Mouse (Mus musculus): Measurements from ENCODE around the gene Nes. TPM values are rescaled to one million over a fixed set of nuclear protein-coding genes. Genes with fewer than 3 reads are reported as not detected.

Nes gene
- polyA plus RNA-seq, 1 experiment from 2014 or later: 28.8 TPM

GRCm38 (mm10) chr3:88022322-88023191 is 51.7 kb downstream of the Nes start:
- WGBS: 2% methylated on average over 66 of the region's 66 CpGs
- peaks cover 86% of the 10 kb centered on the region for H3K27me3 ChIP-seq (ENCODE audit: insufficient read depth, poor library complexity, severe bottlenecking)
- DNase-seq (ENCODE audit: low spot score): peak; percentile 96
- no peaks in the 10 kb centered on the region for H3K9me3 ChIP-seq
- H3K4me1 ChIP-seq: peaks cover 20% of the 10 kb centered on the region
- H3K27ac ChIP-seq: 0 out of 2 replicates have a peak overlapping the region, but pooled peaks have one; percentile 36
- H3K4me3 ChIP-seq: peak overlapping the region; percentile 62
- H3K36me3 ChIP-seq: no peaks in the 10 kb centered on the region

- H3K27ac ChIP-seq: 0 out of 2 replicates have a peak overlapping the region, but pooled peaks have one; percentile 36
- peak overlapping the region; percentile 62 for H3K4me3 ChIP-seq
- DNase-seq (ENCODE audit: low spot score): no peak
- peaks cover 83% of the 10 kb centered on the region for H3K27me3 ChIP-seq (ENCODE audit: insufficient read depth, poor library complexity, severe bottlenecking)
- under 1% methylated on average over 81 of the region's 81 CpGs for WGBS
- H3K9me3 ChIP-seq: no peaks in the 10 kb centered on the region
- H3K36me3 ChIP-seq: no peaks in the 10 kb centered on the region
- H3K4me1 ChIP-seq: peaks cover 20% of the 10 kb centered on the region
Observed at GRCm38 (mm10) chr3:88023192-88024074, 52.6 kb downstream of the Nes start.

- H3K27me3 ChIP-seq (ENCODE audit: insufficient read depth, poor library complexity, severe bottlenecking): peaks cover 87% of the 10 kb centered on the region
- 61% methylated on average over 7 of the region's 7 CpGs for WGBS
- no peaks in the 10 kb centered on the region for H3K36me3 ChIP-seq
- peaks cover 26% of the 10 kb centered on the region for H3K4me1 ChIP-seq
- no peak overlapping the region for H3K27ac ChIP-seq
- H3K9me3 ChIP-seq: no peaks in the 10 kb centered on the region
- H3K4me3 ChIP-seq: no peak overlapping the region
- no peak for DNase-seq (ENCODE audit: low spot score)
Observed at GRCm38 (mm10) chr3:88026823-88027222, 55.9 kb downstream of the Nes start.

GRCm38 (mm10) chr3:88027434-88028186 is 56.7 kb downstream of the Nes start, which contains the start of gene Hapln2:
Hapln2 (minus strand) TSS chr3:88027583.
- Histone ChIP-seq H3K36me3 (no peaks in the 10 kb centered on the region), H3K4me1 (peaks cover 22% of the 10 kb centered on the region), H3K4me3 (no peak within 1 kb of the TSS), H3K27ac (no peak within 1 kb of the TSS), H3K27me3 (ENCODE audit: insufficient read depth, poor library complexity, severe bottlenecking) (peaks cover 87% of the 10 kb centered on the region), H3K9me3 (no peaks in the 10 kb centered on the region)
- WGBS: 48% methylated on average over 5 of the region's 5 CpGs
- DNase-seq (ENCODE audit: low spot score): no peak

Other genes starting within 250 kb of the Nes start
- 0.30 and 0.63 TPM in 2 replicates for gene Lrrc71, start 222.5 kb upstream of the Nes start, polyA plus RNA-seq (2016; fragmentation: Nextera tagmentation; extraction: Ambion mirVana)
- 0.05 and 0.68 TPM in 2 replicates for gene Ntrk1, start 175.9 kb upstream of the Nes start, polyA plus RNA-seq (2016; fragmentation: Nextera tagmentation; extraction: Ambion mirVana)
- gene Insrr, start 174.1 kb upstream of the Nes start, polyA plus RNA-seq (2016; fragmentation: Nextera tagmentation; extraction: Ambion mirVana): 0.07 TPM in 1 of 2 replicates, not detected in the other
- 14.3 and 14.8 TPM in 2 replicates for gene Pear1, start 146.8 kb upstream of the Nes start, polyA plus RNA-seq (2016; fragmentation: Nextera tagmentation; extraction: Ambion mirVana)
- 0.20 and 0.23 TPM in 2 replicates for gene Sh2d2a, start 124.3 kb upstream of the Nes start, polyA plus RNA-seq (2016; fragmentation: Nextera tagmentation; extraction: Ambion mirVana)
- gene Prcc, start 85.5 kb upstream of the Nes start, polyA plus RNA-seq (2016; fragmentation: Nextera tagmentation; extraction: Ambion mirVana): 11.8 and 13.6 TPM in 2 replicates
- 182 and 248 TPM in 2 replicates for gene Hdgf, start 64.8 kb upstream of the Nes start, polyA plus RNA-seq (2016; fragmentation: Nextera tagmentation; extraction: Ambion mirVana)
- 64.2 and 71.3 TPM in 2 replicates for gene Mrpl24, start 51.6 kb upstream of the Nes start, polyA plus RNA-seq (2016; fragmentation: Nextera tagmentation; extraction: Ambion mirVana)
- gene Isg20l2, start 40.8 kb upstream of the Nes start, polyA plus RNA-seq (2016; fragmentation: Nextera tagmentation; extraction: Ambion mirVana): 39.6 and 55.1 TPM in 2 replicates
- 16.8 and 21.0 TPM in 2 replicates for gene Rrnad1, start 40.4 kb upstream of the Nes start, polyA plus RNA-seq (2016; fragmentation: Nextera tagmentation; extraction: Ambion mirVana)
- gene Crabp2, start 22.4 kb upstream of the Nes start, polyA plus RNA-seq (2016; fragmentation: Nextera tagmentation; extraction: Ambion mirVana): 35.8 and 126 TPM in 2 replicates
- gene Bcan, start 29.2 kb downstream of the Nes start, polyA plus RNA-seq (2016; fragmentation: Nextera tagmentation; extraction: Ambion mirVana): 0.05 TPM in 1 of 2 replicates, not detected in the other
- 0.07 and 0.08 TPM in 2 replicates for gene Hapln2, start 56.5 kb downstream of the Nes start, polyA plus RNA-seq (2016; fragmentation: Nextera tagmentation; extraction: Ambion mirVana)
- gene Gpatch4, start 72.0 kb downstream of the Nes start, polyA plus RNA-seq (2016; fragmentation: Nextera tagmentation; extraction: Ambion mirVana): 28.5 and 47.0 TPM in 2 replicates
- gene Naxe, start 87.4 kb downstream of the Nes start, polyA plus RNA-seq (2016; fragmentation: Nextera tagmentation; extraction: Ambion mirVana): 143 and 148 TPM in 2 replicates
- 0.14 TPM in 1 of 2 replicates, not detected in the other for gene Ttc24, start 107.2 kb downstream of the Nes start, polyA plus RNA-seq (2016; fragmentation: Nextera tagmentation; extraction: Ambion mirVana)
- gene Iqgap3, start 110.9 kb downstream of the Nes start, polyA plus RNA-seq (2016; fragmentation: Nextera tagmentation; extraction: Ambion mirVana): 22.0 and 27.4 TPM in 2 replicates
- gene Mef2d, start 171.3 kb downstream of the Nes start, polyA plus RNA-seq (2016; fragmentation: Nextera tagmentation; extraction: Ambion mirVana): 35.8 and 47.3 TPM in 2 replicates

All from heart, embryonic 10.5 days (tissue).